Mouse (Mus musculus) megakaryocyte, embryonic 14.5 days (primary cell): Measurements from ENCODE around the gene Anxa8.

Source experiments
- FLI1 ChIP-seq: IDR thresholded peaks from 2 replicates; pipeline ENCODE4 v1.6.1; 2012; ENCODE audit warnings: low read length, inconsistent platforms, mixed read lengths
- GATA1 ChIP-seq: IDR thresholded peaks from 3 replicates; pipeline ENCODE4 v1.6.1; 2012; ENCODE audit warnings: mixed read lengths, low read length, inconsistent platforms, borderline replicate concordance

- no peak for TF ChIP-seq FLI1
- no peak for TF ChIP-seq GATA1
Observed at GRCm38 (mm10) chr14:34142915-34143314, 57.1 kb downstream of the Anxa8 start.
